Mouse (Mus musculus) liver, embryonic 14.5 days (tissue): ENCODE data around the gene Taf5. TPM values are rescaled to one million over a fixed set of nuclear protein-coding genes. Genes with fewer than 3 reads are reported as not detected.

ENCODE experiments used
- ATAC-seq: fragments of 200-750 bp; cut with Nextera tagmentation; 2 replicates; pipeline ENCODE4 v1.8.0; 2017; ENCODE audit warnings: moderate number of reproducible peaks, mild to moderate bottlenecking, moderate library complexity; ENCODE audit not compliant: insufficient read depth
- DNase-seq, 3 experiments: peaks; one replicate each; pipeline ENCODE4 v3.0.0-alpha.2; 2012 to 2013; ENCODE audit warnings: low read depth in 3 of 3, low spot score in 3 of 3
- H3K27ac ChIP-seq: fragments of 300-500 bp; sonication (generic); 2 replicates; pipeline ENCODE4 v1.5.1; 2014; ENCODE audit warnings: moderate library complexity, mild to moderate bottlenecking, control low read depth, inconsistent platforms
- H3K27me3 ChIP-seq: fragments of 300-500 bp; sonication (generic); 2 replicates; pipeline ENCODE4 v1.6.1; 2014; ENCODE audit warnings: mild to moderate bottlenecking, low read length, moderate library complexity; ENCODE audit not compliant: control insufficient read depth, insufficient read depth
- H3K36me3 ChIP-seq: fragments of 300-500 bp; sonication (generic); replicated peaks from 2 replicates; pipeline ENCODE4 v1.6.1; 2014; ENCODE audit warnings: low read depth; ENCODE audit not compliant: control insufficient read depth, insufficient read depth
- H3K4me1 ChIP-seq, 2 experiments: fragments of 200-500 bp in 1 of 2; fragments of 300-500 bp in 1 of 2; sonication (generic) in 1 of 2; replicated peaks; 2 replicates each; pipeline ENCODE4 v1.6.1; 2012 to 2014; ENCODE audit warnings: antibody characterized with exemption in 1 of 2, inconsistent platforms in 1 of 2, low read length in 1 of 2; ENCODE audit not compliant: control insufficient read depth in 2 of 2, insufficient read depth in 2 of 2
- H3K4me2 ChIP-seq: fragments of 300-500 bp; sonication (generic); 2 replicates; pipeline ENCODE4 v1.6.1; 2014; ENCODE audit warnings: low read depth, mild to moderate bottlenecking, control low read depth, moderate library complexity
- H3K4me3 ChIP-seq, 2 experiments: fragments of 200-500 bp in 1 of 2; fragments of 300-500 bp in 1 of 2; sonication (generic) in 1 of 2; 2 replicates each; pipeline ENCODE4 v1.5.1; 2012 to 2014; ENCODE audit warnings: low read depth in 2 of 2, low read length in 2 of 2, mild to moderate bottlenecking in 2 of 2, control low read depth in 1 of 2, inconsistent platforms in 1 of 2, moderate library complexity in 1 of 2; ENCODE audit not compliant: insufficient read depth in 1 of 2
- H3K9ac ChIP-seq: fragments of 300-500 bp; sonication (generic); replicated peaks from 2 replicates; pipeline ENCODE4 v1.6.1; 2014; ENCODE audit warnings: mild to moderate bottlenecking, control low read depth, moderate library complexity
- H3K9me3 ChIP-seq: fragments of 300-500 bp; sonication (generic); 2 replicates; pipeline ENCODE4 v1.6.1; 2016; ENCODE audit warnings: low read length, mixed read lengths; ENCODE audit not compliant: control insufficient read depth
- CTCF ChIP-seq: IDR thresholded peaks from 2 replicates; pipeline ENCODE4 v1.5.1; 2016; ENCODE audit warnings: antibody characterized with exemption, low read depth, control low read depth
- EP300 ChIP-seq: IDR thresholded peaks from 2 replicates; pipeline ENCODE4 v1.6.1; 2016; ENCODE audit warnings: antibody characterized with exemption, low read depth
- WGBS: fragments of 180-500 bp; shearing (Covaris S2); extraction: QIAGEN DNeasy Blood & Tissue Kit; methylation state at CpG from one replicate; pipeline ENCODE4 v1.1.7; 2014; ENCODE audit not compliant: insufficient replicate concordance; 5-methylcytosine and 5-hydroxymethylcytosine counted together
- polyA plus RNA-seq, 2 experiments: library from polyadenylated mRNA; depleted of rRNA in 1 of 2; stranded (reverse) in 1 of 2; unstranded in 1 of 2; fragments of >200 nt; fragmentation: Nextera tagmentation in 1 of 2; extraction: Ambion mirVana in 1 of 2; gene quantifications; 2 replicates each; pipeline versions ENCODE4 v1.2.1 to v1.2.3; 2012 to 2014

Gene Taf5
- polyA plus RNA-seq (2012; rRNA removed) = 3.1 and 4.7 TPM in 2 replicates
- 5.3 and 6.0 TPM in 2 replicates for polyA plus RNA-seq (2014; fragmentation: Nextera tagmentation; extraction: Ambion mirVana)

DNA sequence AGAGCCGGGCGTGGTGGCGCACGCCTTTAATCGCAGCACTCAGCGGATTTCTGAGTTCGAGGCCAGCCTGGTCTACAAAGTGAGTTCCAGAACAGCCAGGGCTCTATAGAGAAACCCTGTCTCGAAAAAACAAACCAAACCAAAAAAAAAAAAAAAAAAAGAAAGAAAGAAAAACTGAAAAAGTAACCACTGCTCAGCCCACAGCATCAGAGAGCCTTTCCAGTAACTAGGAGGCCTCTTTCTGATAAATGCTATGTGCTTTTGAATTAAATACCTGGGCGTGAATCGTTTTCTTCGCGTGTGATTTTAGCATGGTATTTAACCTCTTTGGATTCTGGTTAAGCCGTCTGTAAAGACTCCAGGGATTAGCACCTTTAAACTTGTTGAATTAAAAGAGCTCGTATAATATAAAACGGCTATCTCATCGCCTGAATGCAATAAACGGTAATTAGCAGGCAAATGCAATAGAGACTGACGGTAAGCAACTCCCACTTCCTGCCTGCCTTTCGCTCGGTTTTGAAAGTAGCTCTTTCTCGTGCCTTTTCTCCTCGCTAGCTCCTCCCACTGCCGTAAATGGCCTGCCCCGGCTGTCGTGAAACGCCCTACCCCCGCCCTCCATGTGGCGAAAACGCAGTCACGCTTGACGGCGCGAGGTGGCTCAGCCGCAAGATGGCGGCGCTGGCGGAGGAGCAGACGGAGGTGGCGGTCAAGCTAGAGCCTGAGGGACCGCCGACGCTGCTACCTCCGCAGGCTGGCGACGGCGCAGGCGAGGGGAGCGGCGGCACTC lies at the start of gene Taf5:
Gene Taf5 (plus strand): TSS at position 651 of the 787 bp plus-strand sequence.
- H3K36me3 ChIP-seq = peaks cover 11% of the 10 kb centered on the region
- 8% methylated on average over 49 of the region's 49 CpGs for whole genome bisulfite sequencing
- H3K4me2 ChIP-seq = peak within 1 kb of the TSS; percentile 97
- peak within 1 kb of the TSS; percentile 79 to 100 for H3K4me3 ChIP-seq
- peak; percentile 29 for TF ChIP-seq CTCF
- no peak for TF ChIP-seq EP300
- H3K4me1 ChIP-seq = peaks cover 6 to 10% of the 10 kb centered on the region in 2 experiments; a peak in 3 of 4 replicates
- H3K9ac ChIP-seq = peak within 1 kb of the TSS; percentile 100
- H3K27me3 ChIP-seq = no peaks in the 10 kb centered on the region
- ATAC-seq = peak; percentile 57
- peak; percentile 96 for DNase-seq
- no peaks in the 10 kb centered on the region for H3K9me3 ChIP-seq
- peak within 1 kb of the TSS; percentile 89 for H3K27ac ChIP-seq

DNA sequence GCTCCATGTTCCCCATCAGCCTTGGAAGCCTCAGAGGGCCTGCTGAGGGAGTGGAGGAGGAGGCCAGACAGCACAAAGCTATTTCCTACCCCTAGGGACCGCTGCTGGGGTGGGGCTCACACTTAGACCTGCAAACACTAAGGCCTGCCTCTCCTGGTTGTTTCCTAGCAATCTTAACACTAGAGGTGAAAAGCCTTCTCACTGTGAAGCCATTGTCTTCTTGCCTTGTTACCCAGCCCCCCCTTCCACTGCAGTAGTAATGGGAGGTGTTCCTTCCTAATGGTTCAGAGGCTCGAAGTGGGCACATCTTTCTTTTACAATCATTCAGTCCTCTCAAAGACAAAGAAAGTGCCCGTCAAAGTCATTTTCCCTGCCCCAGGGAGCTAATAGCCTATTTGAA lies 49.7 kb upstream of the Taf5 start:
- Histone ChIP-seq H3K4me2 (no peak overlapping the region), H3K9ac (no peak overlapping the region), H3K36me3 (no peaks in the 10 kb centered on the region), H3K4me3 (no peak overlapping the region), H3K4me1 (no peaks in the 10 kb centered on the region), H3K27ac (no peak overlapping the region), H3K27me3 (peaks cover 53% of the 10 kb centered on the region), H3K9me3 (no peaks in the 10 kb centered on the region)
- 6% methylated on average over 3 of the region's 3 CpGs for WGBS
- ATAC-seq (no peak), DNase-seq (no peak)
- TF ChIP-seq CTCF = no peak
- no peak for TF ChIP-seq EP300

DNA sequence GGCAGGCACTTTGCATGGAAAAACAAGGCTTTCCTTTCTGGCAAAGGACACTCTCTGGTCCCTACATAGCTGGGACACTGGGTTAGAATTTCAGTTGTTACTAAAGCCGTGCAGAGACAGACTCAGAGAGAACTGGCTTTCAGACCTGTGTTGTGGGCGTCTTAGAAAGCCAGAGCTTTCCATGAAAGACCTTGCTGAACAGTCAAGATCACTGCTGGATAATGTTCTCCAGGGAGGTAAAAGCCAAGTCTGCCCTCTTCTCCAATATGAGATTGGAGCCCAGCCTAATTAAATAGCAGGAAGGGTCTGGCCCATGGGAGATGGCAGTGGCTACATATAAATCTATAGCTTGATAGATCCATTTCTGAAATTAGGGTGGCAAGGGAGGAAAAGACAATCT lies 49.2 kb upstream of the Taf5 start:
- H3K27me3 ChIP-seq = peaks cover 48% of the 10 kb centered on the region
- WGBS = 34% methylated on average over 2 of the region's 2 CpGs
- TF ChIP-seq EP300 = no peak
- no peak for TF ChIP-seq CTCF

DNA sequence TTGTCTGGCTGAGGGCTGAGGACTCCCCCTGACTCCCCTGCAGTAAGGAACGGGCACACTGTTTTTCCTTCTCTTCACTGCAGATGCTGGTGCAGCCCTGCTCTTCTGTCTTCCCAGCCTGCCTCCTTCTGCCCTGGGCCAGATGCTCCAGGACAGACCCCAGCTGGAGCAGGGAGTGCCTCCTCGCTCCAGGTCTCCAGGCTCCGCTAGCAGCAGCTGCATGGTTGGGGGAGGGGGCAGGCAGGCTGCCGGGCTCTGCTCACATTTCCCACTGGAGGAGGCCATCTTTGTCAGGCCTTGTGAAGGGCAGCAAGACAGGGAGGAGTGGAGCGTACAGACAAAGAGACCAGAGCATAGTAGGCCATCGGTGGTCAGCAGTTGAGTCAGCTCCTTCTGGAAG lies 48.2 kb upstream of the Taf5 start:
- Histone ChIP-seq H3K4me3 (no peak overlapping the region), H3K9ac (no peak overlapping the region), H3K36me3 (no peaks in the 10 kb centered on the region), H3K27ac (no peak overlapping the region), H3K4me2 (no peak overlapping the region), H3K9me3 (no peaks in the 10 kb centered on the region), H3K4me1 (peaks cover 0 to 2% of the 10 kb centered on the region in 2 experiments; a peak in 1 of 4 replicates), H3K27me3 (peaks cover 38% of the 10 kb centered on the region)
- DNase-seq (no peak), ATAC-seq (no peak)
- no peak for TF ChIP-seq CTCF
- no peak for TF ChIP-seq EP300
- WGBS = 31% methylated on average over 6 of the region's 6 CpGs

More for the DNA sequence above, 49.2 kb upstream of the Taf5 start:
- Histone ChIP-seq H3K27ac (no peak overlapping the region), H3K36me3 (no peaks in the 10 kb centered on the region), H3K4me1 (no peaks in the 10 kb centered on the region), H3K9ac (no peak overlapping the region), H3K4me2 (no peak overlapping the region), H3K9me3 (no peaks in the 10 kb centered on the region), H3K4me3 (no peak overlapping the region)
- ATAC-seq (no peak), DNase-seq (no peak)

DNA sequence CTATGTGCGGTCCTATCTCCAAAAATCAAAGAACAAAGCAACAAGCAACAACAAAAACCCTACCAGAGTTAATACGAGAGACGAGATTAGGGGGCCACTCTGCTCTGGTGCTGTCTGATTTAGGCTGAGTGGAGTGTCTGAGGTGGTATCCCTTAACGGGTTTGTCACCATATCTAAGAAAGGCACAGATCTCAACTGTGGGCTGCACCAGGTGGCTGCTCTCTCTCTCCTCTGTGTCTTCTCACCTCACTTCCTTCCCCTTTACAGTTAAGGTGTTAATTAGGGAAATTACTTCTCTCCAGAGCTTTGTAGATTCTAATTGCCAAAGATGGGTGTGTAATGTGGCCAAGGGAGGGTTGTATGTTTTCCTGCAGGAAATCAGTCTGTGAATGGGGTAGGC lies 44.8 kb upstream of the Taf5 start:
- no peaks in the 10 kb centered on the region for H3K36me3 ChIP-seq
- peaks cover 0 to 2% of the 10 kb centered on the region in 2 experiments; a peak in 1 of 4 replicates for H3K4me1 ChIP-seq
- ATAC-seq = no peak
- H3K9ac ChIP-seq = no peak overlapping the region
- TF ChIP-seq CTCF = no peak
- no peak overlapping the region for H3K4me3 ChIP-seq
- H3K27ac ChIP-seq = no peak overlapping the region
- 45% methylated on average over 4 of the region's 4 CpGs for WGBS
- H3K4me2 ChIP-seq = no peak overlapping the region
- no peak for DNase-seq
- H3K27me3 ChIP-seq = peaks cover 8% of the 10 kb centered on the region
- H3K9me3 ChIP-seq = no peaks in the 10 kb centered on the region
